Mouse (Mus musculus) limb, embryonic 14.5 days (tissue): Measurements from ENCODE around the gene Bud31. TPM values are rescaled to one million over a fixed set of nuclear protein-coding genes. Genes with fewer than 3 reads are reported as not detected.
"Not testable (repeated sequence)": the region's sequence is repeated elsewhere in the genome, so short reads cannot be mapped to it uniquely, and the experiment has no call there.

Experiments
- ATAC-seq: fragments of 200-750 bp; cut with Nextera tagmentation; 2 replicates; pipeline ENCODE4 v1.8.0; 2017; ENCODE audit warnings: low read depth, moderate number of reproducible peaks, moderate TSS enrichment; ENCODE audit not compliant: low FRiP score
- DNase-seq: peaks from one replicate; pipeline ENCODE4 v3.0.0-alpha.2; 2015; ENCODE audit warnings: low spot score
- H3K27ac ChIP-seq: fragments of 300-500 bp; sonication (generic); replicated peaks from 2 replicates; pipeline ENCODE4 v1.5.1; 2014; ENCODE audit warnings: low read depth, mild to moderate bottlenecking, low read length, moderate library complexity, mixed read lengths
- H3K27me3 ChIP-seq: fragments of 300-500 bp; sonication (generic); 2 replicates; pipeline ENCODE4 v1.6.1; 2014; ENCODE audit warnings: low read length, mixed read lengths; ENCODE audit not compliant: control insufficient read depth, insufficient read depth
- H3K36me3 ChIP-seq: fragments of 300-500 bp; sonication (generic); 2 replicates; pipeline ENCODE4 v1.6.1; 2014; ENCODE audit warnings: mild to moderate bottlenecking, low read length, moderate library complexity, mixed read lengths; ENCODE audit not compliant: control insufficient read depth, insufficient read depth
- H3K4me1 ChIP-seq: fragments of 300-500 bp; sonication (generic); 2 replicates; pipeline ENCODE4 v1.6.1; 2014; ENCODE audit warnings: antibody characterized with exemption, low read length, mixed read lengths; ENCODE audit not compliant: control insufficient read depth, insufficient read depth
- H3K4me2 ChIP-seq: fragments of 300-500 bp; sonication (generic); replicated peaks from 2 replicates; pipeline ENCODE4 v1.6.1; 2014; ENCODE audit warnings: low read depth, mild to moderate bottlenecking, low read length, moderate library complexity; ENCODE audit not compliant: severe bottlenecking
- H3K4me3 ChIP-seq: fragments of 300-500 bp; sonication (generic); replicated peaks from 2 replicates; pipeline ENCODE4 v1.5.1; 2014; ENCODE audit warnings: low read length
- H3K9ac ChIP-seq: fragments of 300-500 bp; sonication (generic); 2 replicates; pipeline ENCODE4 v1.6.1; 2014; ENCODE audit warnings: mild to moderate bottlenecking, low read depth, low read length, moderate library complexity; ENCODE audit not compliant: severe bottlenecking
- H3K9me3 ChIP-seq: fragments of 300-500 bp; sonication (generic); 2 replicates; pipeline ENCODE4 v1.6.1; 2016; ENCODE audit warnings: low read length; ENCODE audit not compliant: control insufficient read depth
- POLR2A ChIP-seq: fragments of 200-500 bp; IDR thresholded peaks from 2 replicates; pipeline ENCODE4 v1.8.0; 2012; ENCODE audit warnings: inconsistent platforms, mild to moderate bottlenecking, moderate library complexity, borderline replicate concordance; ENCODE audit not compliant: insufficient read depth, insufficient read length; ENCODE audit errors: extremely low read depth
- WGBS: fragments of 180-500 bp; shearing (Covaris S2); extraction: QIAGEN DNeasy Blood & Tissue Kit; methylation state at CpG from one replicate; pipeline ENCODE4 v1.1.7; 2014; 5-methylcytosine and 5-hydroxymethylcytosine counted together
- polyA plus RNA-seq, 2 experiments: library from polyadenylated mRNA; depleted of rRNA in 1 of 2; stranded (reverse) in 1 of 2; unstranded in 1 of 2; fragments of >200 nt; fragmentation: Nextera tagmentation in 1 of 2; extraction: Ambion mirVana in 1 of 2; gene quantifications; 2 replicates each; pipeline versions ENCODE4 v1.2.1 to v1.2.3; 2012 to 2014

Gene Bud31
- polyA plus RNA-seq, 2 experiments = 147 to 197 TPM

- H3K27me3 ChIP-seq = no peaks in the 10 kb centered on the region
- 96% methylated on average over 9 of the region's 9 CpGs for WGBS
- peaks cover 92% of the 10 kb centered on the region for H3K36me3 ChIP-seq
- H3K9me3 ChIP-seq = no peaks in the 10 kb centered on the region
- TF ChIP-seq POLR2A = no peak
- no peak overlapping the region for H3K4me3 ChIP-seq
- H3K4me2 ChIP-seq = no peak overlapping the region
- ATAC-seq (no peak), DNase-seq (no peak)
- H3K4me1 ChIP-seq = no peaks in the 10 kb centered on the region
- no peak overlapping the region for H3K9ac ChIP-seq
- H3K27ac ChIP-seq = no peak overlapping the region
Observed at GRCm38 (mm10) chr5:145126580-145126979, 13.6 kb upstream of the Bud31 start.

- H3K9ac ChIP-seq = no peak overlapping the region
- TF ChIP-seq POLR2A = no peak
- H3K4me2 ChIP-seq = no peak overlapping the region
- peaks cover 95% of the 10 kb centered on the region for H3K36me3 ChIP-seq
- H3K9me3 ChIP-seq = no peaks in the 10 kb centered on the region
- WGBS = 90% methylated on average over 4 of the region's 4 CpGs
- H3K4me3 ChIP-seq = no peak overlapping the region
- no peak overlapping the region for H3K27ac ChIP-seq
- ATAC-seq = no peak
- DNase-seq = no peak
- no peaks in the 10 kb centered on the region for H3K4me1 ChIP-seq
- no peaks in the 10 kb centered on the region for H3K27me3 ChIP-seq
Observed at GRCm38 (mm10) chr5:145129124-145129523, 11.0 kb upstream of the Bud31 start.

GRCm38 (mm10) chr5:145129773-145130172 lies 10.4 kb upstream of the Bud31 start:
- H3K4me3 ChIP-seq, H3K27me3 ChIP-seq, ATAC-seq, H3K4me1 ChIP-seq, H3K27ac ChIP-seq, H3K9me3 ChIP-seq, DNase-seq, H3K9ac ChIP-seq, H3K4me2 ChIP-seq: not testable (repeated sequence)
- 90% methylated on average over 4 of the region's 6 CpGs for WGBS
- H3K36me3 ChIP-seq = peaks cover 97% of the 10 kb centered on the region

GRCm38 (mm10) chr5:145130191-145130590 lies 10.0 kb upstream of the Bud31 start:
- Histone ChIP-seq H3K4me2 (no peak overlapping the region), H3K4me3 (no peak overlapping the region), H3K27ac (no peak overlapping the region), H3K27me3 (no peaks in the 10 kb centered on the region), H3K9me3 (no peaks in the 10 kb centered on the region), H3K9ac (no peak overlapping the region), H3K4me1 (no peaks in the 10 kb centered on the region), H3K36me3 (peaks cover 97% of the 10 kb centered on the region)
- no peak for DNase-seq
- 87% methylated on average over 11 of the region's 11 CpGs for WGBS
- no peak for ATAC-seq
- no peak for TF ChIP-seq POLR2A

GRCm38 (mm10) chr5:145130995-145131394 lies 9.2 kb upstream of the Bud31 start:
- Histone ChIP-seq H3K9ac (no peak overlapping the region), H3K4me2 (no peak overlapping the region), H3K27me3 (no peaks in the 10 kb centered on the region), H3K36me3 (peaks cover 95% of the 10 kb centered on the region), H3K27ac (no peak overlapping the region), H3K4me3 (no peak overlapping the region), H3K4me1 (no peaks in the 10 kb centered on the region), H3K9me3 (no peaks in the 10 kb centered on the region)
- WGBS = 86% methylated on average over 3 of the region's 3 CpGs
- TF ChIP-seq POLR2A = no peak
- ATAC-seq (no peak), DNase-seq (no peak)

GRCm38 (mm10) chr5:145133275-145133674 lies 6.9 kb upstream of the Bud31 start:
- not testable (repeated sequence) for ATAC-seq, H3K4me2 ChIP-seq, H3K9ac ChIP-seq, DNase-seq, H3K9me3 ChIP-seq, H3K4me1 ChIP-seq, H3K4me3 ChIP-seq, H3K27ac ChIP-seq, H3K27me3 ChIP-seq
- WGBS = 90% methylated on average over 6 of the region's 6 CpGs
- peaks cover 85% of the 10 kb centered on the region for H3K36me3 ChIP-seq
